Mouse (Mus musculus): ENCODE measurements at regions not wholly inside any gene's neighbourhood (a gene's known extent, or its start where the extent isn't known, plus 50 kb on each side); places are given as distances from the start of the nearest gene placed in this dataset.

DNA sequence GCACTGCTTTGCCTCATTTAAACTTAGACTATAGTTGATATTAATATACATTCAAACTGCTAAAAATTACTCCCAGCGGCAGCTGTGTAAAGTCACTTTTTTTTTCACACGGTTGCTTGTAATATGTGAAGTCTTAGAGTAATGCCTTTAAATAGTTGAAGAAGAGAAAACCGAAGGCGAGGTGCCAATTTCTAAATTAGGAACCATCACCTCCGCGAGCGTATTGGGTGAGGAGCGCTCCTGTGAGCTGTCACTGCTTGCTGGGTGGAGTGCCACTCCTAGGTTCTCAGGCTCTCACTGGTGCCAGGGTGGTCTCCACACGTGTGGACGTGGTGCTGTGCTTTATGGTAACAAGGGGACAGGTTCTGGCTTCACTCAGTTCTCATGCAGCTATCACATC is 82.8 kb upstream of the Nectin3 start:
- no peak for DNase-seq

DNA sequence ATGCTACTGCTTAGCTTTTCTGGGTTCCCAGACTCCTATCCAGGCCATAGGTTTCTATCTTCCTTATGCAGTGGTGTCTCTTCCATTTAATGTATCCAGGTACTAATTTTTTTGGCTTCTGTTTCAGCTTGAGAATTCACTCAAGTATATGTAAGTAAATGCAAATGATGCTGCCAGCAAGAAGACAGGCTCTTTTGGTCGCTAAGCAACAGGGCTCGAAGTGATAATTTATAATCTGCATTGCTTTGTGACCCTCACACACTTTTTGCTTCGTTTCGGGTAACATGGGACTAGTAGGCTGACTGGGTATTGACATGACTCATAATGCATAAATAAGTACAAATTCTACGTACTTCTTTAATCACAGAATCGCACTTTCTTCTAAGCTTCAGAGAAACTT is 75.9 kb upstream of the Nectin3 start:
- no peak for DNase-seq

DNA sequence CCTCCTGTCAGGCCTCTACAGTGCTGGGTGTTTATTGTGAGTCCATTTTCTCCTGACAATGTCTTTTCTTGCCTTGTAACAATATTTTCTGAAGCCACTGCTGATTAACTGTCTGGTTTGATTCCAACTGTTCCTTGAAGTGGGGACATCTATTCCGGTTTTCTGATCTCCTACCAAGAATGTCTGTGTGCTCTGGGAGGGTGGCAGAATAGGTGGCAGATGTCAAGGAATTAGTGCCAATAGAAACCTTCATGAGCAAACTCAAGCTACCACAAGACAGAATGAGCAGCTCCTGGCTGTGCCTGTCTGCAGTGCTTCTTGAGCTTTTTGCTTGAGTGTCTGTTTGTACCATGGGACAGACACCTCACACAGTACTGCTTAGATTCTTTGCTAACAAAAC is 69.1 kb upstream of the Nectin3 start:
- no peak for DNase-seq

DNA sequence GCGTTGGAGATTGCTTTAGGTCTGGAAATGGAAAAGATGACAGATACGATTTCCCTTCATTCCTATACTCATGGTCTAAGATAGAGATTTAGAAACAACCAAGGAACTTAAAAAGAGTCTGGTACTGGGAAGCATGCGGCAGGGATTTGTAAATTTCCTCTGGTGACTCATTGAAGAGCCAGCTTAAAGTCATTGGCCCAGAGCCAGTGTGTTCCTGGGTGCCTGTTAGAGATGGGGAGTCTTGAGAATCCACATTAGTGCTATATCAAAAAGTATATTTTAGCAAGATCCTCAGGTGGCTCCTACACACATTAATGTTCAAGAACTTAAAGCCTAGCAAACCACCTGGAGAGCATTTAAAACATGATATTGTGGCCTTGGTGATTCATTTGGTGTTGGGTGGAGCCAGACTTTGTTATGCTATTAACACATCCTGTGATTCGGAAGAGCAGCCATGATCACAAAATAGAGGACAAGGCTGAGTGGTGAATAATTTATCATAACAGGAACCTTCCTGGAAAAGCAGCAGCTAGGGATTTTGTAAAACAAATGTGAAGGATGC is 67.8 kb upstream of the Nectin3 start:
- no peak for DNase-seq

- DNase-seq = no peak
Measured at GRCm38 (mm10) chr16:46557281-46557680, 59.0 kb upstream of the Nectin3 start.

- no peak for DNase-seq
Measured at GRCm38 (mm10) chr16:46548207-46548606, 49.9 kb upstream of the Nectin3 start.

All from kidney, postnatal 14 days (tissue).